Mouse (Mus musculus) stomach, postnatal 0 days (tissue): Measurements from ENCODE around the gene Ercc2.

Experiments
- CTCF ChIP-seq: IDR thresholded peaks from 2 replicates; pipeline ENCODE4 v1.5.1; 2016; ENCODE audit warnings: antibody characterized with exemption, low read depth, mild to moderate bottlenecking, moderate library complexity
- EP300 ChIP-seq: optimal IDR thresholded peaks from 2 replicates; pipeline ENCODE3; 2016; ENCODE audit warnings: antibody characterized with exemption

DNA sequence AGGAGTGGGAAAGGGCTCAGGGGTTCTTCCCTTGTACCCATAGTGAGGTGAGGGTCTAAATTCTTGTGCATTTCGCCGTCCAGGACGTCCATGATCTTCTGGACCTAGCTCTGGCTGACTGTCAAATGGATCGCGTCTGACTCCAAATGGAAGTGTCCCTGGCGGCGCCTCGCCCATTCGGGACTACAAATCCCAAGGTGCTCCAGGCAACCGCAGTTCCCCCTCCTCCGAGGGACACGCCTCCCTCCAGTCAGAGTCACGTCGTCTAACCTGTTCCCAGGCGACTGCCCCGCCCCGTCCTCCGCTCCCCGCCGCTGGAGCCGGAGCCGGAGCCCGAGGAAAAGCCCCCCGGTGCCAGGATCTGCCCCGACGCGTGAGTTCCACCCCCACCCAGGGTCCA, 20.9 kb upstream of the Ercc2 start:
- TF ChIP-seq EP300 (no peak), CTCF (no peak)
